Mouse (Mus musculus) neural tube, embryonic 13.5 days (tissue): Measurements from ENCODE around the gene Mmp3. TPM values are rescaled to one million over a fixed set of nuclear protein-coding genes. Genes with fewer than 3 reads are reported as not detected.
"Not testable (repeated sequence)": the region's sequence is repeated elsewhere in the genome, so short reads cannot be mapped to it uniquely, and the experiment has no call there.

Experiments used
- ATAC-seq: fragments of 200-750 bp; cut with Nextera tagmentation; 2 replicates; pipeline ENCODE4 v1.8.0; 2017; ENCODE audit warnings: low read depth, mild to moderate bottlenecking, moderate TSS enrichment, moderate library complexity
- H3K27ac ChIP-seq: fragments of 300-500 bp; sonication (generic); replicated peaks from 2 replicates; pipeline ENCODE4 v1.5.1; 2015; ENCODE audit warnings: moderate library complexity, mild to moderate bottlenecking, inconsistent platforms
- H3K27me3 ChIP-seq: fragments of 300-500 bp; sonication (generic); 2 replicates; pipeline ENCODE4 v1.6.1; 2015; ENCODE audit warnings: mild to moderate bottlenecking, inconsistent platforms
- H3K36me3 ChIP-seq: fragments of 300-500 bp; sonication (generic); 2 replicates; pipeline ENCODE4 v1.6.1; 2015; ENCODE audit warnings: mild to moderate bottlenecking, inconsistent platforms
- H3K4me1 ChIP-seq: fragments of 300-500 bp; sonication (generic); replicated peaks from 2 replicates; pipeline ENCODE4 v1.6.1; 2015; ENCODE audit warnings: inconsistent platforms
- H3K4me2 ChIP-seq: fragments of 300-500 bp; sonication (generic); 2 replicates; pipeline ENCODE4 v1.6.1; 2015; ENCODE audit warnings: inconsistent platforms, mild to moderate bottlenecking, moderate library complexity
- H3K4me3 ChIP-seq: fragments of 300-500 bp; sonication (generic); 2 replicates; pipeline ENCODE4 v1.5.1; 2015; ENCODE audit warnings: mild to moderate bottlenecking, inconsistent platforms
- H3K9ac ChIP-seq: fragments of 300-500 bp; sonication (generic); 2 replicates; pipeline ENCODE4 v1.6.1; 2015; ENCODE audit warnings: moderate library complexity, mild to moderate bottlenecking, inconsistent platforms
- H3K9me3 ChIP-seq: fragments of 300-500 bp; sonication (generic); 2 replicates; pipeline ENCODE4 v1.6.1; 2016; ENCODE audit warnings: inconsistent platforms
- WGBS: fragments of 180-500 bp; shearing (Covaris S2); methylation state at CpG from one replicate; pipeline ENCODE4 v1.1.7; 2015; 5-methylcytosine and 5-hydroxymethylcytosine counted together
- polyA plus RNA-seq: library from polyadenylated mRNA; unstranded; fragments of >200 nt; fragmentation: Nextera tagmentation; extraction: Ambion mirVana; gene quantifications from 2 replicates; pipeline ENCODE4 v1.2.1, GENCODE M21; 2015

Gene Mmp3
- not detected in 2 replicates for polyA plus RNA-seq

GRCm38 (mm10) chr9:7445522-7445921 is at the start of gene Mmp3:
Gene Mmp3, plus strand, starts transcription at chr9:7445822.
- no peaks in the 10 kb centered on the region for H3K9me3 ChIP-seq
- no peak for ATAC-seq
- H3K4me1 ChIP-seq: no peaks in the 10 kb centered on the region
- WGBS: 92% methylated on average over 2 of the region's 2 CpGs
- no peak within 1 kb of the TSS for H3K27ac ChIP-seq
- no peaks in the 10 kb centered on the region for H3K27me3 ChIP-seq
- H3K9ac ChIP-seq: no peak within 1 kb of the TSS
- no peak within 1 kb of the TSS for H3K4me2 ChIP-seq
- H3K36me3 ChIP-seq: no peaks in the 10 kb centered on the region
- H3K4me3 ChIP-seq: no peak within 1 kb of the TSS

- H3K4me1 ChIP-seq, H3K27ac ChIP-seq, H3K27me3 ChIP-seq, H3K36me3 ChIP-seq, H3K9me3 ChIP-seq, H3K4me3 ChIP-seq, H3K9ac ChIP-seq, H3K4me2 ChIP-seq, ATAC-seq: not testable (repeated sequence)
- 85% methylated on average over 8 of the region's 8 CpGs for WGBS
Observed at GRCm38 (mm10) chr9:7396556-7396955, 49.1 kb upstream of the Mmp3 start.

GRCm38 (mm10) chr9:7453302-7453701 is 7.7 kb downstream of the Mmp3 start:
- no peaks in the 10 kb centered on the region for H3K36me3 ChIP-seq
- no peaks in the 10 kb centered on the region for H3K27me3 ChIP-seq
- WGBS: 90% methylated on average over 2 of the region's 2 CpGs
- H3K4me3 ChIP-seq: no peak overlapping the region
- H3K9me3 ChIP-seq: no peaks in the 10 kb centered on the region
- H3K27ac ChIP-seq: no peak overlapping the region
- H3K4me2 ChIP-seq: no peak overlapping the region
- no peak for ATAC-seq
- no peak overlapping the region for H3K9ac ChIP-seq
- no peaks in the 10 kb centered on the region for H3K4me1 ChIP-seq

- ATAC-seq: no peak
- Histone ChIP-seq H3K4me2 (no peak overlapping the region), H3K27ac (no peak overlapping the region), H3K9me3 (no peaks in the 10 kb centered on the region), H3K27me3 (no peaks in the 10 kb centered on the region), H3K4me3 (no peak overlapping the region), H3K36me3 (no peaks in the 10 kb centered on the region), H3K4me1 (no peaks in the 10 kb centered on the region), H3K9ac (no peak overlapping the region)
- 91% methylated on average over 1 of the region's 1 CpGs for WGBS
Observed at GRCm38 (mm10) chr9:7470262-7470661, 24.6 kb downstream of the Mmp3 start.

GRCm38 (mm10) chr9:7483684-7484394 is 38.2 kb downstream of the Mmp3 start:
- Histone ChIP-seq H3K27me3 (no peaks in the 10 kb centered on the region), H3K4me2 (no peak overlapping the region), H3K36me3 (no peaks in the 10 kb centered on the region), H3K4me1 (no peaks in the 10 kb centered on the region), H3K9ac (no peak overlapping the region), H3K4me3 (no peak overlapping the region), H3K27ac (no peak overlapping the region), H3K9me3 (no peaks in the 10 kb centered on the region)
- no peak for ATAC-seq
- WGBS: 76% methylated on average over 5 of the region's 5 CpGs

GRCm38 (mm10) chr9:7501138-7501537 is 55.5 kb downstream of the Mmp3 start:
- Histone ChIP-seq H3K4me1 (no peaks in the 10 kb centered on the region), H3K36me3 (no peaks in the 10 kb centered on the region), H3K9ac (no peak overlapping the region), H3K9me3 (no peaks in the 10 kb centered on the region), H3K27ac (no peak overlapping the region), H3K4me2 (no peak overlapping the region), H3K27me3 (no peaks in the 10 kb centered on the region), H3K4me3 (no peak overlapping the region)
- 88% methylated on average over 3 of the region's 3 CpGs for WGBS
- ATAC-seq: no peak

GRCm38 (mm10) chr9:7502051-7502450 is 56.4 kb downstream of the Mmp3 start, which contains the start of gene Mmp10:
Gene Mmp10, plus strand, starts transcription at chr9:7502352.
- no peaks in the 10 kb centered on the region for H3K27me3 ChIP-seq
- no peak for ATAC-seq
- H3K4me3 ChIP-seq: no peak within 1 kb of the TSS
- WGBS: 94% methylated on average over 3 of the region's 3 CpGs
- no peaks in the 10 kb centered on the region for H3K9me3 ChIP-seq
- H3K4me1 ChIP-seq: no peaks in the 10 kb centered on the region
- H3K4me2 ChIP-seq: no peak within 1 kb of the TSS
- no peak within 1 kb of the TSS for H3K27ac ChIP-seq
- no peak within 1 kb of the TSS for H3K9ac ChIP-seq
- no peaks in the 10 kb centered on the region for H3K36me3 ChIP-seq

Other genes with a start within 250 kb of the Mmp3 start
- not detected in 2 replicates for gene Mmp13, start 173.3 kb upstream of the Mmp3 start, polyA plus RNA-seq
- gene Mmp12, start 101.4 kb upstream of the Mmp3 start, polyA plus RNA-seq: not detected in 2 replicates
- not detected in 2 replicates for gene Mmp1b, start 57.8 kb upstream of the Mmp3 start, polyA plus RNA-seq
- gene Mmp10, start 56.5 kb downstream of the Mmp3 start, polyA plus RNA-seq: not detected in 2 replicates
- 0.19 and 0.53 TPM in 2 replicates for gene Mmp8, start 112.6 kb downstream of the Mmp3 start, polyA plus RNA-seq
- gene Mmp27, start 125.6 kb downstream of the Mmp3 start, polyA plus RNA-seq: not detected in 2 replicates
- not detected in 2 replicates for gene Mmp20, start 182.4 kb downstream of the Mmp3 start, polyA plus RNA-seq
- gene Mmp7, start 246.3 kb downstream of the Mmp3 start, polyA plus RNA-seq: not detected in 2 replicates